In genomic region chr1:40865043-40865442, GRCm38 (mm10) we compare ENCODE assay signal across 23 mouse cellular contexts. TPM values are rescaled to one million over a fixed set of nuclear protein-coding genes. Genes with fewer than 3 reads are reported as not detected.
DNase-seq lines count a peak whose midpoint lies in the region; ATAC-seq and TF ChIP-seq lines count a peak whose summit lies in the region.
"Had no signal": no experiment of that assay in that cellular context is flagged by ENCODE, and none has a peak within 500 bp of the region (broad histone marks: within the 10 kb centered on the region; RNA-seq: fewer than 3 reads in every experiment).

No protein-coding gene starts in this region.

- no peaks in the 10 kb centered on the region for H3K9me3 ChIP-seq in heart, embryonic 12.5 days (replicated peaks)
- H3K9me3 ChIP-seq in stomach, embryonic 16.5 days (replicated peaks; ENCODE audit: control insufficient read depth, low read length) = no peaks in the 10 kb centered on the region
- H3K9me3 ChIP-seq: limb, embryonic 12.5 days; liver, embryonic 13.5 days; lung, embryonic 15.5 days; midbrain, embryonic 12.5 days had no signal

- no peak overlapping the region for H3K9ac ChIP-seq in heart, embryonic 12.5 days
- H3K9ac ChIP-seq in stomach, embryonic 16.5 days (ENCODE audit: low read length) = no peak overlapping the region
- H3K9ac ChIP-seq: limb, embryonic 12.5 days; liver, embryonic 13.5 days; lung, embryonic 15.5 days; midbrain, embryonic 12.5 days had no signal

- in situ Hi-C loops in Patski (cut with MboI; ENCODE audit: low pct_unique_long_range_greater_than_20kb) = no loop called here

- CTCF ChIA-PET in Patski (lab: Charles Lee) = interaction anchor here (1.0 to 1.6 kb wide), 3 partner anchors 12 to 21 kb away, joined by 3 to 8 read pairs (median 5); no protein-coding TSS in a partner anchor

- no peaks in the 10 kb centered on the region for H3K4me1 ChIP-seq in heart, embryonic 12.5 days (replicated peaks)
- no peaks in the 10 kb centered on the region for H3K4me1 ChIP-seq in stomach, embryonic 16.5 days (ENCODE audit: control insufficient read depth, insufficient read depth, low read length)
- H3K4me1 ChIP-seq: liver, embryonic 13.5 days; lung, embryonic 15.5 days; midbrain, embryonic 12.5 days had no signal

- POLR2A ChIA-PET in Patski (lab: Charles Lee) = no interaction called here

- no peak overlapping the region for H3K4me2 ChIP-seq in heart, embryonic 12.5 days
- H3K4me2 ChIP-seq in stomach, embryonic 16.5 days (ENCODE audit: low read depth, low read length) = no peak overlapping the region
- H3K4me2 ChIP-seq: limb, embryonic 12.5 days; liver, embryonic 13.5 days; lung, embryonic 15.5 days; midbrain, embryonic 12.5 days had no signal

- WGBS in heart, embryonic 12.5 days = 64% methylated on average over 6 of the region's 6 CpGs
- WGBS in stomach, embryonic 16.5 days = 66% methylated on average over 6 of the region's 6 CpGs

- H3K4me3 ChIP-seq in heart, embryonic 12.5 days = no peak overlapping the region
- H3K4me3 ChIP-seq in layer of hippocampus, adult 2 months = no peak overlapping the region
- no peak overlapping the region for H3K4me3 ChIP-seq in stomach, embryonic 16.5 days (replicated peaks; ENCODE audit: low read length)
- H3K4me3 ChIP-seq: limb, embryonic 12.5 days; liver, embryonic 13.5 days; lung, embryonic 15.5 days; midbrain, embryonic 12.5 days had no signal

- no peaks in the 10 kb centered on the region for H3K27me3 ChIP-seq in heart, embryonic 12.5 days (replicated peaks)
- H3K27me3 ChIP-seq in Patski = peaks cover 16% of the 10 kb centered on the region
- H3K27me3 ChIP-seq in stomach, embryonic 16.5 days (ENCODE audit: control insufficient read depth, insufficient read depth, low read length) = no peaks in the 10 kb centered on the region
- H3K27me3 ChIP-seq: limb, embryonic 12.5 days; liver, embryonic 13.5 days; midbrain, embryonic 12.5 days had no signal

- ATAC-seq in heart, embryonic 12.5 days (ENCODE audit: insufficient number of reproducible peaks, low FRiP score) = no peak
- peak; percentile 74 for ATAC-seq in Patski
- ATAC-seq in stomach, embryonic 16.5 days (ENCODE audit: insufficient read depth, low FRiP score) = 0 out of 2 replicates have a peak, but pooled peaks have one; percentile 29
- ATAC-seq: forebrain, embryonic 14.5 days; hindbrain, embryonic 16.5 days had no signal

- peak; percentile 56 for TF ChIP-seq CTCF in layer of hippocampus, adult 2 months (conservative IDR thresholded peaks at IDR 0.05)
- peak; percentile 30 for TF ChIP-seq CTCF in Patski (IDR thresholded peaks at IDR 0.05)

- no peak overlapping the region for H3K27ac ChIP-seq in heart, embryonic 12.5 days (ENCODE audit: poor library complexity, severe bottlenecking)
- no peak overlapping the region for H3K27ac ChIP-seq in layer of hippocampus, adult 2 months
- H3K27ac ChIP-seq in stomach, embryonic 16.5 days (ENCODE audit: low read length) = no peak overlapping the region
- H3K27ac ChIP-seq: limb, embryonic 12.5 days; liver, embryonic 13.5 days; lung, embryonic 15.5 days; macrophage; midbrain, embryonic 12.5 days had no signal

- no peaks in the 10 kb centered on the region for H3K36me3 ChIP-seq in heart, embryonic 12.5 days
- no peaks in the 10 kb centered on the region for H3K36me3 ChIP-seq in stomach, embryonic 16.5 days (ENCODE audit: control insufficient read depth, insufficient read depth, low read length)
- H3K36me3 ChIP-seq: limb, embryonic 12.5 days; liver, embryonic 13.5 days; lung, embryonic 15.5 days; midbrain, embryonic 12.5 days had no signal

- DNase-seq in heart, adult 11 months = peak; percentile 80
- no peak for DNase-seq in layer of hippocampus, adult 2 months (ENCODE audit: low spot score in 2 of 2)
- DNase-seq in layer of hippocampus, postnatal 25 days (ENCODE audit: extremely low spot score in 1 of 2, low spot score in 1 of 2) = no peak
- DNase-seq in Patski (ENCODE audit: low read depth, low spot score) = no peak
- DNase-seq in adrenal gland, postnatal 4 days (ENCODE audit: low spot score in 2 of 2) = no peak
- DNase-seq: adrenal gland, adult 2 months; B cell, adult 2 months; cerebellum, adult 9-10 months; heart, postnatal 4 days; kidney, adult 18-20 months; kidney, postnatal 25 days; layer of hippocampus, adult 9-11 months; liver, embryonic 13.5 days; retina, postnatal 1 day; thymus, postnatal 14 days had no signal

RNA-seq across cellular contexts. Expression of gene Tmem182, which starts 59.6 kb away (rescaled TPM):
- 21.1 and 22.9 TPM in 2 replicates for polyA plus RNA-seq in heart, embryonic 12.5 days (2016; fragmentation: Nextera tagmentation; extraction: Ambion mirVana)
- under 1 TPM in 1 of 2 experiments, not detected in 1; 0.20 TPM for total RNA-seq in layer of hippocampus, adult 2 months (2021)
- under 1 TPM; 0.20 to 0.21 TPM for total RNA-seq in layer of hippocampus, postnatal 25 days (2021)
- not detected for polyA plus RNA-seq in Patski (2021)
- polyA plus RNA-seq in stomach, embryonic 16.5 days (2015; fragmentation: Nextera tagmentation; extraction: Ambion mirVana) = 0.21 and 4.3 TPM in 2 replicates
- total RNA-seq in adrenal gland, postnatal 4 days (2021) = 1 to 10 TPM; 2.9 to 4.5 TPM
- polyA plus RNA-seq: forebrain, embryonic 14.5 days; macrophage; midbrain, embryonic 12.5 days had no signal
